Mouse (Mus musculus): ENCODE measurements around the gene Slc46a2. TPM values are rescaled to one million over a fixed set of nuclear protein-coding genes. Genes with fewer than 3 reads are reported as not detected.

Slc46a2 gene
- polyA plus RNA-seq, 1 experiment from 2014 or later = 1.2 TPM

DNA sequence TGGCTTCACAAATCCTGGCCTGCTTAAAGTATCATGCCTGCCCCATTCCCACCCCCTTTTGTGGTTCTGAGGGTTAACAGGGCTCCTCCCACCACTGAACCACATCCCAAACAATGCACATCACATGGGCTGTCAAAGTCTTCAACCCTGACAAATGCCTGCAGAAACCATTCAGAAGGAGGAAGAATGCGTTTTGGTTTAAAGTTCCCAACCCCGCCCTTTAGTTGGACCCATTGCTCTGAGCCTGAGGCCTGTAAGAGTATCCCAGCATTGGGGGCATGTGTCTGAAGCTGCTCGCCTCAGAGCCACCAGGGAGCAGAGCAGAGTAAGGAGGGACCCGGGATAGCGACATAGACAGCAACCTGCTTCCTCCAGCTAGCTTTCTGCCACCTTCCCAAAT, 41.0 kb downstream of the Slc46a2 start:
- 58% methylated on average over 5 of the region's 5 CpGs for WGBS
- no peaks in the 10 kb centered on the region for H3K36me3 ChIP-seq
- H3K27ac ChIP-seq = no peak overlapping the region
- H3K4me2 ChIP-seq = no peak overlapping the region
- H3K9ac ChIP-seq = no peak overlapping the region
- no peak overlapping the region for H3K4me3 ChIP-seq
- H3K27me3 ChIP-seq = no peaks in the 10 kb centered on the region
- no peaks in the 10 kb centered on the region for H3K9me3 ChIP-seq (replicated peaks)
- no peak for ATAC-seq (replicated peaks; ENCODE audit: insufficient number of reproducible peaks, insufficient read depth, low FRiP score, low read depth)
- peaks cover 24% of the 10 kb centered on the region for H3K4me1 ChIP-seq (replicated peaks)

DNA sequence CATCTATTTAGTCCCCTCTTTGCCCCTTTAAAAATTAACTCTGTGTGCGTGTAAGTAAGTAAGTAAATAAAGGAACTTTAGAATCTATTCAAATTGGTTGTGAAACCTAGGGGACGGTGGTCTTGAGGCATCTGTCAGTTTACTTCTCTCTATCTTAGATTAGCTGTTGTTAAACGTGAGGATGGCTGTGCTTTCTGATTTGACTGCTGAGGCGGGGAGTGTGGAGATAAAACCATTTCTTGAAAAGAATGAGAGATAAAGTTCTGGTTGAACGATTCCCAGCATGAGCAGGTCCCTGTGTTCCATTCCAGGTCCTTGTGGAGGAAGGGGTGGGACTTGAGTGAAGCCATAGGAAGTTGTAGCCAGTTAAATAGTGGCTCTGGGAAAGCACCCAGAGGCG, 41.6 kb downstream of the Slc46a2 start:
- Histone ChIP-seq H3K27me3 (no peaks in the 10 kb centered on the region), H3K4me2 (no peak overlapping the region), H3K9me3 (replicated peaks) (no peaks in the 10 kb centered on the region), H3K4me3 (no peak overlapping the region), H3K4me1 (replicated peaks) (peaks cover 19% of the 10 kb centered on the region), H3K9ac (no peak overlapping the region), H3K27ac (no peak overlapping the region), H3K36me3 (no peaks in the 10 kb centered on the region)
- 47% methylated on average over 6 of the region's 6 CpGs for WGBS
- ATAC-seq (replicated peaks; ENCODE audit: insufficient number of reproducible peaks, insufficient read depth, low FRiP score, low read depth) = no peak

DNA sequence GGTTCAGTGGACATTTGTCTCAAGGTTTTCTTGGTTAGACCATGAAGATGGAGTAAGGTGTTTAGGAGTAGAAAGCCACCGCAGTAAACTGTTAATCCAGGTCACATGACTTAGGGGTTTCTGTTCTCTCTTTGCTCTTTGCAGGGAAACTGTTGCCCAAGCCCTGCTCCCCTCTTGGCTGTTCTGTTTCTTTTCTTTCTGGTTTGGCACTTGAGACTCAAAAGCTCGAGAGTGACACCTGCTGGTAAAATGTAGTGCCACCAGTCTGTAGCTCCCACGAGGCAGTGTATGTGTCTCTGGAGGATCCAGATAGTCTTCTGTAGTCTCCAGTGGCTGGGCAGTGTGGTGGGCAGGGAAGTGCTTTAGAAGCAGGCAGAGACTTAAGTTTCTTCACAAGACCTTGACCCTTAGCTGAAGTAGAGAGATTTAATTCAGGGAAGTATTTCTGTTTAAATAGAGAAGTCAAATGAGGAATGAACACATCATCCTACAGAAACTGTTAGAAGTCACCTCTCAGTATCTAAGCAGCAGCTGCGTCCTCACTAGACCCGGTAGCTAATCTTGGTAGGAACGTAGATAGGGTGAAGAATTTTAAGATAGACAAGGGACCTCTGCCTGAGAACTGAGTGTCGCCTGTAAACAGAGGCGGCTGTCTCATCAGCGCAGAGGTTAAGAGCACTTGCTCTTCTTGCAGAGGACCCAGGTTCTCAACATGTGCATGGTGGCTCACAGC, 43.8 kb downstream of the Slc46a2 start:
- 0 out of 2 replicates have a peak overlapping the region, but pooled peaks have one; percentile 4 for H3K4me2 ChIP-seq
- peak; percentile 72; the same call in 1 of the 2 replicates for ATAC-seq (replicated peaks; ENCODE audit: insufficient number of reproducible peaks, insufficient read depth, low FRiP score, low read depth)
- H3K36me3 ChIP-seq = no peaks in the 10 kb centered on the region
- H3K27me3 ChIP-seq = no peaks in the 10 kb centered on the region
- peaks cover 19% of the 10 kb centered on the region for H3K4me1 ChIP-seq (replicated peaks)
- H3K27ac ChIP-seq = peak overlapping the region; percentile 68
- H3K4me3 ChIP-seq = no peak overlapping the region
- 33% methylated on average over 9 of the region's 9 CpGs for WGBS
- no peak overlapping the region; the same call in 1 of the 2 replicates for H3K9ac ChIP-seq
- H3K9me3 ChIP-seq (replicated peaks) = no peaks in the 10 kb centered on the region

DNA sequence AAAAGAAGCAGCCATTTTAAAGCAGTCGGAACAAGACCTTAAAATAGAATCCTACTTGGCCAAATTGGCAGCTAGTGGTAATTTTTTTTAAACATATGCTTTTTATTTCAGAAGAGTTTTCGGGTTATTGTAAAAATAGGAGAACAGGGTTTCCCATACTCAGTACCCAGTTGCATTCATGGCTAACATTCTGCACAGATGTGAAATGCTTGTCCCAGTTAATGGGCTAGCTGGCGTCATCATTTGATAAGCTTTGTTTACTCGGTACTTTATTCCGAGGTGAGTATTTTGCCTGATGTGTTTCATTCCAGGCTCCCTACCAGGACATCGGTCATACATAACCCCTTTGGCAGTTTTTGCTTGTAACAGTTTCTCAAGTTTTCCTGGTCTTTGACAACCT, 44.4 kb downstream of the Slc46a2 start:
- Histone ChIP-seq H3K4me2 (0 out of 2 replicates have a peak overlapping the region, but pooled peaks have one; percentile 4), H3K4me3 (no peak overlapping the region), H3K9ac (no peak overlapping the region), H3K9me3 (replicated peaks) (no peaks in the 10 kb centered on the region), H3K27me3 (no peaks in the 10 kb centered on the region), H3K4me1 (replicated peaks) (peaks cover 19% of the 10 kb centered on the region), H3K36me3 (no peaks in the 10 kb centered on the region), H3K27ac (peak overlapping the region; percentile 68)
- 46% methylated on average over 6 of the region's 6 CpGs for WGBS
- no peak for ATAC-seq (replicated peaks; ENCODE audit: insufficient number of reproducible peaks, insufficient read depth, low FRiP score, low read depth)

DNA sequence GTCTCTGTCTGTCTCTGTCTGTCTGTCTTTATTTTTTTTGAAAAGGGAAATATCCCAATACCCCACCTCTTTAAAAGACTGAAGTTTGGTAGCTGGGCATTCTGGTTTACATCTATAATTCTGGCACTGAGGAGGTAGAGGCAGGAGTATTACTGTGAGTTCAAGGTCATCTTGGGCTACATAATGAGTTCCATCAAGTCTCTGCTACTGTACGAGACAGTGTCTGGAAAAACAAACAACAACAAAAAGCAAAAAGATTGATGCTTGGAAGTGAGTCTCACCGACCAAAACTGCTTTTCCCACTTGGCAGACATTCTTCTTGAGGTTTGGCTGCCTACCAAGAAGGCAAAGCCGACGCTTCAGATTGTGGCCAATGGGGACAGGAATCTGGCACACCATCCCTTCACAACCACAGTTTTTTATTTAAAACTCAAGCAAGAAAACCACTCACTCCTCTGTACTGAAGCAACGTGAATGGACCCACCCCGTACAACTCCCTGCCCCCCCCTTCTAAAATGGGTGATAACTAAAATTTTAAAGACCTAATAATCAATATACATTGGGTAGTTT, 45.3 kb downstream of the Slc46a2 start:
- WGBS = 34% methylated on average over 6 of the region's 6 CpGs
- Histone ChIP-seq H3K4me2 (no peak overlapping the region), H3K9me3 (replicated peaks) (no peaks in the 10 kb centered on the region), H3K27me3 (no peaks in the 10 kb centered on the region), H3K4me3 (no peak overlapping the region), H3K4me1 (replicated peaks) (peaks cover 20% of the 10 kb centered on the region), H3K27ac (peak overlapping the region; percentile 2; the same call in 1 of the 2 replicates), H3K36me3 (no peaks in the 10 kb centered on the region), H3K9ac (no peak overlapping the region)
- ATAC-seq (replicated peaks; ENCODE audit: insufficient number of reproducible peaks, insufficient read depth, low FRiP score, low read depth) = no peak

DNA sequence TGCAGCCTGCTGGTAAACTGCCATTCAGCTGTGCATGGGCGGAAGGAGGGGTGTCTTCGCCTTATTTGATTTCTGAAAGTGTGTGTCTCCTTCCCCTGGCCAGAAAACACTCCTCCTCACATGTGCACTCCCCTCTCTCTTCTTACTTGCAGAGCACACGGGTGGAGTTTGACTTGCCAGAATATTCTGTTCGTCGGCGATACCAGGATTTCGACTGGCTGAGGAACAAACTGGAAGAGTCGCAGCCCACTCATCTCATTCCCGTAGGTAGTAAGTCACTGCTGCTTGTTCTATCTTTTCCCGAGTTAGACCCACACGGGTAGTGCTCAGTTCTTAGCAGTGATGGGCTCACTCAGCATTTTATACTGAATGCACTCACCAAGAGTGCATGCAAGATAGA, 46.8 kb downstream of the Slc46a2 start:
- Histone ChIP-seq H3K27me3 (no peaks in the 10 kb centered on the region), H3K4me2 (no peak overlapping the region), H3K4me3 (no peak overlapping the region), H3K27ac (no peak overlapping the region), H3K9me3 (replicated peaks) (no peaks in the 10 kb centered on the region), H3K36me3 (no peaks in the 10 kb centered on the region), H3K9ac (no peak overlapping the region), H3K4me1 (replicated peaks) (peaks cover 23% of the 10 kb centered on the region)
- 77% methylated on average over 11 of the region's 11 CpGs for WGBS
- ATAC-seq (replicated peaks; ENCODE audit: insufficient number of reproducible peaks, insufficient read depth, low FRiP score, low read depth) = no peak

DNA sequence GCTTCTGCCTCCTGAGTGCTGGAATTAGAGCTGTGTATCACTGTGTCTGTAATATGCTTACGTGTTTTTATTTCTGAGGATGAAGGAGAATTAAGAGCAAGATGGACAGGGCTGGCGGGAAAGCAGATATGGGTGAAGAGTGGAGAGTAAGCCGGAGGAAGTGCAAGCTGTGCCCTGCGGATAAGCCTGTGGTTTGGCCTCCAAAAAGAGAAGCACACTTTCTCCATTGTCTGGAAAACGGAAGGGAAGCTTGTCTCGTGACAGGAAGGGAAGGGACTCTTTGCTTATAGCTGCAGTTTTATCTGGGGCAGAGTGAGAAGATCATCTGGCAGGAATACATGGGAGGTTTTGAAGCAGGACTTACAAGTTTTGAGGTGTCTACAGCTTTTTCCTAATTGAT, 51.0 kb downstream of the Slc46a2 start:
- Histone ChIP-seq H3K4me3 (no peak overlapping the region), H3K9me3 (replicated peaks) (no peaks in the 10 kb centered on the region), H3K27ac (no peak overlapping the region; the same call in 1 of the 2 replicates), H3K4me2 (no peak overlapping the region), H3K27me3 (no peaks in the 10 kb centered on the region), H3K36me3 (no peaks in the 10 kb centered on the region), H3K9ac (no peak overlapping the region), H3K4me1 (replicated peaks) (peaks cover 24% of the 10 kb centered on the region)
- WGBS = 49% methylated on average over 6 of the region's 6 CpGs
- ATAC-seq (replicated peaks; ENCODE audit: insufficient number of reproducible peaks, insufficient read depth, low FRiP score, low read depth) = no peak

DNA sequence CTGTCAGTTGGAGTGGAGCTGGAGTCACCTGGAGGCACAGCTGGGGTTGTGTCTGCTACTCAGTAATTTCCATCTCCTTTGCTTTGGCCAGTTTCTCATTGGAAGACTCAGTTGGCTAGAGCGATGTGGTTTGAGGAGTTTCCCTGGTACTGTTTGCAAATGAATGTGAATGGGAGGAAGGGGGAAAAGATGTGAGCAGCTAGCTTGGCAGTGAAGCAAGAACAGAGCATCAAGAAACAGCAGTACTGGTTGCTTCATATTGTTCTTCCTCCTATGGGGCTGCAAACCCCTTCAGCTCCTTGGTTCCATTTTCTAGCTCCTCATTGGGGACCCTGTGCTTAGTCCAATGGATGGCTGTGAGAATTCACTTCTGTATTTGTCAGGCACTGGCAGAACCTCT, 52.5 kb downstream of the Slc46a2 start:
- Histone ChIP-seq H3K4me2 (no peak overlapping the region), H3K4me3 (no peak overlapping the region), H3K36me3 (peaks cover 4% of the 10 kb centered on the region; the same call in 1 of the 2 replicates), H3K9ac (no peak overlapping the region), H3K9me3 (replicated peaks) (no peaks in the 10 kb centered on the region), H3K27me3 (no peaks in the 10 kb centered on the region), H3K27ac (no peak overlapping the region), H3K4me1 (replicated peaks) (peaks cover 24% of the 10 kb centered on the region)
- ATAC-seq (replicated peaks; ENCODE audit: insufficient number of reproducible peaks, insufficient read depth, low FRiP score, low read depth) = no peak
- WGBS = 78% methylated on average over 1 of the region's 1 CpGs

DNA sequence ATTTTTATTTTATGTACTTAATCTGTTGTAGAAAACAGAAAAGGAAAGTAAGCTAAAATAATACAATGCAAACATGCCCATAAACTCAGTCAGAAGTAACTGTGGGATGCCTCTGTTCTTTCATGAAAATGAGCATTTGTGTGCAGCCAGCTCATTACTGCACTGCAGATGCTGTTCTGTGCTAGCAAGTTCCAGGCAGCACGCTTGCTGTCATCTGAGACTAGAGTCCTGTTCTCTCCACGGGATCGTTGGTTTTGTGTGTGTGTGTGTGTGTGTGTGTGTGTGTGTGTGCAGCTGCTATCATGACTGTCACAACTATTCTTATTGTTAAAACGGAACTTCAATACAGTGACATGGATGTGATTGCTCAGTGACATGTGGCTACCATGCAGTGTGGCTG, 53.0 kb downstream of the Slc46a2 start:
- Histone ChIP-seq H3K4me1 (replicated peaks) (peaks cover 24% of the 10 kb centered on the region), H3K27ac (no peak overlapping the region), H3K27me3 (no peaks in the 10 kb centered on the region), H3K4me2 (no peak overlapping the region), H3K36me3 (peaks cover 4% of the 10 kb centered on the region; the same call in 1 of the 2 replicates), H3K9me3 (replicated peaks) (no peaks in the 10 kb centered on the region), H3K4me3 (no peak overlapping the region), H3K9ac (no peak overlapping the region)
- WGBS = 51% methylated on average over 4 of the region's 4 CpGs
- no peak for ATAC-seq (replicated peaks; ENCODE audit: insufficient number of reproducible peaks, insufficient read depth, low FRiP score, low read depth)

DNA sequence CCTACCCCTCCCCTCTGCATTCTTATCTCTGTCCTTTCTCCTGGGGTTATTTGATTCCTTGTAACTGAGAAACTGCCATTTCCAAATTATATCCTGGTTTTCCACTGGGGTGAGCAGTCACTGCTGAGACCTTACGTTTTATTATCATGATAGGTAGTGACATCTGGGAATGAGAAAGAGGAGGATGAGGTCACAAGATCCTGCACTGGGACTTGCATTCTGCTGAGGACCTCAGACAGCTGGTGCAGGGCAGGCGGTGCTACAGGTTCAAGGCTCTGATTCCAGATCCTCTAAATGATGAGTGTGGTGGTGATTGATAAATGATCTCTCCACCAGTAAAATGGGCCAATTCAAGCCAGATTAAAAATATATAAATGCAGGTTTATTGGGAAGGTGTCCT, 54.4 kb downstream of the Slc46a2 start:
- Histone ChIP-seq H3K27ac (no peak overlapping the region), H3K9ac (no peak overlapping the region), H3K36me3 (peaks cover 4% of the 10 kb centered on the region; the same call in 1 of the 2 replicates), H3K9me3 (replicated peaks) (no peaks in the 10 kb centered on the region), H3K4me2 (no peak overlapping the region), H3K4me1 (replicated peaks) (peaks cover 24% of the 10 kb centered on the region), H3K4me3 (no peak overlapping the region), H3K27me3 (no peaks in the 10 kb centered on the region)
- no peak for ATAC-seq (replicated peaks; ENCODE audit: insufficient number of reproducible peaks, insufficient read depth, low FRiP score, low read depth)
- WGBS = 74% methylated on average over 2 of the region's 2 CpGs

DNA sequence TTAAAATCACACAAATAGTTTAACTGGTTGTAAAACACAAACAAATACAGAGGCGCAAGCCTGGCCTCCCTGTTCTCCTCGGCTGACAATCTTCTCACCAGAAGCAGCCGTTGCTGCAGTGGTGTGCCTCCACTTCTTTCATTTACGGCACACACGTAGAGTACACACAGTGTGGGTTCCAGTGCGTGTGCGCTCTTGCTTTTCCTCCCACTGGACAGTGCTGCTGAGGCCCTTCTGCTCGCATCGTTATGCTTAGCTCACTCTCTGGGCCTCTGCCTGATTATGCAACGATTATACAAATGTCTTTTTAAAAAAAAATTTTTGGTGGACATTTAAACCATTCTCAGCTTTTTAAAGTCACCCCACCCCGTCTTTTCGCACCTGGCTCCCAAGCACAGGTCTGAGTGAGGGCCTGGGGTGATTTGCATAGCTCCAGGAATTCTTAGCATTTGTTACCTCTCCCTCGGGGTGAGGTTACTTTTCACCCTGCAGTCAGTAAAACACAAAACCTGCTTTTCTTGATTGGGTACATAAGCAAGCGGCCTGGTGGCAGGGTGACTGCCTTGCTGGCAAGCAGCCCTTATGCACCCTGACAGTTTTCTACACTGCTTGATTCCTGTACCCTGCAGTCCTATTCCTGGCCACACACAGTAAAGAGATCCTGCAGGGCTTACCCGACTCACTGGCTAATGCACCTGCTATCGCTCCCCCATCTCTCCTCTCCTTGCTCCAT, 55.0 kb downstream of the Slc46a2 start:
- Histone ChIP-seq H3K9ac (no peak overlapping the region), H3K27me3 (no peaks in the 10 kb centered on the region), H3K9me3 (replicated peaks) (no peaks in the 10 kb centered on the region), H3K4me1 (replicated peaks) (peaks cover 24% of the 10 kb centered on the region), H3K4me2 (no peak overlapping the region), H3K27ac (no peak overlapping the region), H3K36me3 (peaks cover 4% of the 10 kb centered on the region; the same call in 1 of the 2 replicates), H3K4me3 (no peak overlapping the region)
- no peak; the same call in 1 of the 2 replicates for ATAC-seq (replicated peaks; ENCODE audit: insufficient number of reproducible peaks, insufficient read depth, low FRiP score, low read depth)
- WGBS = 64% methylated on average over 16 of the region's 16 CpGs

All from heart, embryonic 15.5 days (tissue).